Mouse (Mus musculus): ENCODE measurements around the gene Ifi205.

Ifi205 gene

DNA sequence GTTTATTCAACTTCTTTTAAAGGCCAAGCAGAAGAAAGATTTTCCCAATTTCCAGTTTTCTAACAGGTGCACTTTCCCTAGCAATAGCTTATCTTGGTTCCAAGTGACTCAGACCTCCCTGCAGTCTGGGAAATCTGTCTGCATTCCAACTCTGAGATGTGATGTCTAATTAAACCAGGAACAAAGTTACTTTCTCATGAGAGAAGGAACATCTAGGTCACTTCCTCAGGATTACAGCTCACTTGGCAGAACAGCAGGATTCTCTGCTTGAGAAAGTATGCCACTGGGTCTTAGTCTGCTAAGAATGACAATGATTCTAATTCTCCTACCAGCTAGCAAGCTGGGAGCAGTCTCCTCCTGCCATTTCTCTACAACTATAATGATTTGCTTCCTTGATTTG, 58.5 kb downstream of the Ifi205 start:
- DNase-seq (ENCODE audit: low spot score in 2 of 2) = peak in 1 of 2 experiments; percentile 8

Measured in frontal cortex, postnatal 10 days (tissue).